Mouse (Mus musculus) heart, postnatal 0 days (tissue): Measurements from ENCODE around the gene Vac14. TPM values are rescaled to one million over a fixed set of nuclear protein-coding genes. Genes with fewer than 3 reads are reported as not detected.

Experiments used
- ATAC-seq: fragments of 200-750 bp; cut with Nextera tagmentation; 2 replicates; pipeline ENCODE4 v1.8.0; 2017; ENCODE audit warnings: low read depth, moderate number of reproducible peaks, moderate library complexity; ENCODE audit not compliant: insufficient read depth
- DNase-seq: peaks from one replicate; pipeline ENCODE4 v3.0.0-alpha.2; 2016; ENCODE audit warnings: low spot score
- H3K27ac ChIP-seq: fragments of 300-500 bp; sonication (generic); 2 replicates; pipeline ENCODE4 v1.5.1; 2014; ENCODE audit warnings: low read depth, mild to moderate bottlenecking
- H3K27me3 ChIP-seq: fragments of 300-500 bp; sonication (generic); 2 replicates; pipeline ENCODE4 v1.6.1; 2014; ENCODE audit warnings: low read length, mixed read lengths; ENCODE audit not compliant: control insufficient read depth, insufficient read depth
- H3K36me3 ChIP-seq: fragments of 300-500 bp; sonication (generic); replicated peaks from 2 replicates; pipeline ENCODE4 v1.6.1; 2014; ENCODE audit warnings: low read length, mixed read lengths; ENCODE audit not compliant: control insufficient read depth, insufficient read depth
- H3K4me1 ChIP-seq: fragments of 300-500 bp; sonication (generic); 2 replicates; pipeline ENCODE4 v1.6.1; 2014; ENCODE audit warnings: antibody characterized with exemption; ENCODE audit not compliant: control insufficient read depth, insufficient read depth
- H3K4me2 ChIP-seq: fragments of 300-500 bp; sonication (generic); 2 replicates; pipeline ENCODE4 v1.6.1; 2014; ENCODE audit warnings: low read depth, mild to moderate bottlenecking, low read length, moderate library complexity
- H3K4me3 ChIP-seq: fragments of 300-500 bp; sonication (generic); 2 replicates; pipeline ENCODE4 v1.5.1; 2014; ENCODE audit warnings: low read depth, low read length
- H3K9ac ChIP-seq: fragments of 300-500 bp; sonication (generic); replicated peaks from 2 replicates; pipeline ENCODE4 v1.6.1; 2014; ENCODE audit warnings: low read depth, low read length, mixed read lengths
- H3K9me3 ChIP-seq: fragments of 300-500 bp; sonication (generic); replicated peaks from 2 replicates; pipeline ENCODE4 v1.6.1; 2016; ENCODE audit warnings: low read length; ENCODE audit not compliant: control insufficient read depth
- CTCF ChIP-seq: IDR thresholded peaks from 2 replicates; pipeline ENCODE4 v1.5.1; 2016; ENCODE audit warnings: antibody characterized with exemption, control low read depth, low read depth
- EP300 ChIP-seq: IDR thresholded peaks from 2 replicates; pipeline ENCODE4 v1.6.1; 2016; ENCODE audit warnings: antibody characterized with exemption, low read depth
- WGBS: fragments of 180-500 bp; shearing (Covaris S2); extraction: QIAGEN DNeasy Blood & Tissue Kit; methylation state at CpG from one replicate; pipeline ENCODE4 v1.1.7; 2014; 5-methylcytosine and 5-hydroxymethylcytosine counted together
- polyA plus RNA-seq: library from polyadenylated mRNA; unstranded; fragments of >200 nt; fragmentation: Nextera tagmentation; extraction: Ambion mirVana; gene quantifications from 2 replicates; pipeline ENCODE4 v1.2.1, GENCODE M21; 2015
- total RNA-seq: library from RNA; depleted of rRNA; stranded (reverse); fragments of >200 nt; gene quantifications from 2 replicates; pipeline ENCODE4 v1.2.3, GENCODE M21; 2014; ENCODE audit warnings: low replicate concordance; rRNA removed

Gene Vac14
- total and polyA plus RNA-seq, 2 experiments from 2014 or later = 10.3 to 13.6 TPM

DNA sequence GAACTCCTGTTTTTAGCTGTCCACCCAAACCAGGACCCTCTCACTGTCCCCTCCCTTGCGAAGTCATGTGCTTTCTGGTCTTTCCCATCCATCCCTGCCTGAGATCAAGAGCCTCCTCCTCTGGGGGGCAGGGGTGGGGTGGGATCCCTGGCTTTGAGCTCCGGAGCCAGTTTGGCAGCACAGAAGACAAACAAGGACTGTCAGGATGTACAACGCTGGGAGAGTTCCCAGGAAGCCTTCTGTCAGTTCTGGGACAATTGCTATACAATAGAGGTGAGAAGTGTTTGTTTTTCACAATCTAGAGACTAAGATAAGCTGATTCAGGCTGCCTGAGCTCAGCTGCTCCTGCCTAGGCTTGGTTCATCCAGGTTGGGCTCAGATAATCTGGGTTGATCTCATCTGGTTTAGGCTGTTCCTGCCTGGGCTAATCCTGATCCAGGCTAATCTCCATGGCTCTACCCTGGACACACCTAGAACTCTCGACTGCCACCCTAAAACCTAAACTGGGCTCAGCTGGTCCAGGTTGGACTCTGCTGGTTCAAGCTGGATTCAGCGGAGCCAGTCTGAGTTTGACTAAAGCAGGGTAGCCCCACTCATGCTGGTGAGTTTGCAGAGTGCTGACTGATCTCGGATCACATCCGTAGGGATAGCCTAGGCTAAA lies 142.0 kb downstream of the Vac14 start:
- TF ChIP-seq EP300 (no peak), CTCF (no peak)
- Histone ChIP-seq H3K36me3 (no peaks in the 10 kb centered on the region), H3K4me3 (no peak overlapping the region), H3K4me1 (peaks cover 8% of the 10 kb centered on the region; the same call in 1 of the 2 replicates), H3K4me2 (no peak overlapping the region), H3K9ac (no peak overlapping the region), H3K9me3 (no peaks in the 10 kb centered on the region), H3K27ac (peak overlapping the region; percentile 67), H3K27me3 (no peaks in the 10 kb centered on the region)
- DNase-seq (peak; percentile 35), ATAC-seq (peak; percentile 42; the same call in 1 of the 2 replicates)
- 57% methylated on average over 7 of the region's 7 CpGs for WGBS

GRCm38 (mm10) chr8:110761185-110761584 lies 142.8 kb downstream of the Vac14 start:
- H3K36me3 ChIP-seq = no peaks in the 10 kb centered on the region
- DNase-seq (peak; percentile 49), ATAC-seq (peak; percentile 71)
- no peaks in the 10 kb centered on the region for H3K27me3 ChIP-seq
- TF ChIP-seq EP300 (no peak), CTCF (no peak)
- no peak overlapping the region for H3K4me3 ChIP-seq
- no peaks in the 10 kb centered on the region for H3K9me3 ChIP-seq
- WGBS = 32% methylated on average over 5 of the region's 5 CpGs
- H3K9ac ChIP-seq = no peak overlapping the region
- peak overlapping the region; percentile 67 for H3K27ac ChIP-seq
- peaks cover 8% of the 10 kb centered on the region; the same call in 1 of the 2 replicates for H3K4me1 ChIP-seq
- H3K4me2 ChIP-seq = no peak overlapping the region

DNA sequence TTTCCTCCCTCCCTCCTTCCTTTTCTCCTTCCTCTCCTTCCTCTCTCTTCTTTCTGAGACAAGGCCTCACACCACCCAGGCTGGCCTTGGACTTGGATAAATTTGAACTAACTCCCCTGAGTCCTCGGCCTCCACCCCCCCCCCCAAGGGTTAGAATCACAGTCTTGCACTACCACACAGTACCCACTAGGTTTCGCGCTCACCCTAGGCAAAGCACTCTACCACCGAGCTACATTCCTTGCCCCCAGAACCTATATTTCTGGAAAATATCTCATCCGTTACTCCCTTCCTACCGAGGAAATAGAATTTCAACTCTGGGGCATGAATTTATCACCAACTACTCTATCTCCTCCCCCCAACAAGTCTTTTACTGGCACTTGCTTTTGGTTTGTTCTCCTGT lies 143.6 kb downstream of the Vac14 start:
- WGBS = 33% methylated on average over 6 of the region's 6 CpGs
- H3K4me3 ChIP-seq = no peak overlapping the region
- no peaks in the 10 kb centered on the region for H3K36me3 ChIP-seq
- no peak overlapping the region for H3K27ac ChIP-seq
- H3K9me3 ChIP-seq = no peaks in the 10 kb centered on the region
- H3K4me2 ChIP-seq = no peak overlapping the region
- TF ChIP-seq CTCF (peak; percentile 49), EP300 (no peak)
- ATAC-seq (peak; percentile 52), DNase-seq (peak; percentile 41)
- H3K4me1 ChIP-seq = peaks cover 8% of the 10 kb centered on the region; the same call in 1 of the 2 replicates
- H3K27me3 ChIP-seq = no peaks in the 10 kb centered on the region
- H3K9ac ChIP-seq = no peak overlapping the region

GRCm38 (mm10) chr8:110764671-110765070 lies 146.3 kb downstream of the Vac14 start:
- H3K36me3 ChIP-seq = no peaks in the 10 kb centered on the region

GRCm38 (mm10) chr8:110767261-110767660 lies 148.9 kb downstream of the Vac14 start:
- H3K4me2 ChIP-seq = no peak overlapping the region
- H3K36me3 ChIP-seq = no peaks in the 10 kb centered on the region
- H3K4me1 ChIP-seq = no peaks in the 10 kb centered on the region
- H3K4me3 ChIP-seq = no peak overlapping the region
- no peak for TF ChIP-seq EP300
- no peak for TF ChIP-seq CTCF
- no peak overlapping the region for H3K9ac ChIP-seq
- H3K27ac ChIP-seq = no peak overlapping the region
- DNase-seq (no peak), ATAC-seq (no peak)
- no peaks in the 10 kb centered on the region for H3K9me3 ChIP-seq
- no peaks in the 10 kb centered on the region for H3K27me3 ChIP-seq
- WGBS = 84% methylated on average over 6 of the region's 6 CpGs

More at GRCm38 (mm10) chr8:110764671-110765070, 146.3 kb downstream of the Vac14 start:
- no peaks in the 10 kb centered on the region for H3K9me3 ChIP-seq
- 83% methylated on average over 3 of the region's 3 CpGs for WGBS
- H3K9ac ChIP-seq = no peak overlapping the region
- no peak overlapping the region for H3K27ac ChIP-seq
- ATAC-seq (no peak), DNase-seq (no peak)
- peaks cover 8% of the 10 kb centered on the region; the same call in 1 of the 2 replicates for H3K4me1 ChIP-seq
- no peak overlapping the region for H3K4me2 ChIP-seq
- no peak overlapping the region for H3K4me3 ChIP-seq
- no peak for TF ChIP-seq CTCF
- no peak for TF ChIP-seq EP300
- no peaks in the 10 kb centered on the region for H3K27me3 ChIP-seq

Other genes with a start within 250 kb of the Vac14 start
- gene Mtss1l, start 102.9 kb downstream of the Vac14 start, total RNA-seq = 11.3 and 12.6 TPM in 2 replicates
- 4.1 and 5.1 TPM in 2 replicates for gene Mtss1l, start 102.9 kb downstream of the Vac14 start, polyA plus RNA-seq
- gene Il34, start 187.3 kb downstream of the Vac14 start, total RNA-seq = 3.2 and 3.9 TPM in 2 replicates
- 1.1 and 1.4 TPM in 2 replicates for gene Il34, start 187.3 kb downstream of the Vac14 start, polyA plus RNA-seq
- 47.2 and 66.3 TPM in 2 replicates for gene Cog4, start 228.0 kb downstream of the Vac14 start, total RNA-seq
- gene Cog4, start 228.0 kb downstream of the Vac14 start, polyA plus RNA-seq = 54.2 and 55.8 TPM in 2 replicates
- gene Sf3b3, start 228.2 kb downstream of the Vac14 start, total RNA-seq = 47.3 and 68.3 TPM in 2 replicates
- gene Sf3b3, start 228.2 kb downstream of the Vac14 start, polyA plus RNA-seq = 32.5 and 32.9 TPM in 2 replicates